Mouse (Mus musculus) kidney, embryonic 15.5 days (tissue): Measurements from ENCODE around the gene Frem3. TPM values are rescaled to one million over a fixed set of nuclear protein-coding genes. Genes with fewer than 3 reads are reported as not detected.

ENCODE experiments used
- ATAC-seq: fragments of 200-750 bp; cut with Nextera tagmentation; replicated peaks from 2 replicates; pipeline ENCODE4 v1.8.0; 2017; ENCODE audit warnings: moderate TSS enrichment; ENCODE audit not compliant: low FRiP score
- H3K27ac ChIP-seq: fragments of 300-500 bp; sonication (generic); 2 replicates; pipeline ENCODE4 v1.5.1; 2015; ENCODE audit warnings: mild to moderate bottlenecking, inconsistent platforms
- H3K27me3 ChIP-seq: fragments of 300-500 bp; sonication (generic); 2 replicates; pipeline ENCODE4 v1.6.1; 2015; ENCODE audit warnings: inconsistent platforms
- H3K36me3 ChIP-seq: fragments of 300-500 bp; sonication (generic); 2 replicates; pipeline ENCODE4 v1.6.1; 2015; ENCODE audit warnings: inconsistent platforms
- H3K4me1 ChIP-seq: fragments of 300-500 bp; sonication (generic); 2 replicates; pipeline ENCODE4 v1.6.1; 2015; ENCODE audit warnings: inconsistent platforms
- H3K4me2 ChIP-seq: fragments of 300-500 bp; sonication (generic); 2 replicates; pipeline ENCODE4 v1.6.1; 2015; ENCODE audit warnings: moderate library complexity, mild to moderate bottlenecking, inconsistent platforms
- H3K4me3 ChIP-seq: fragments of 300-500 bp; sonication (generic); replicated peaks from 2 replicates; pipeline ENCODE4 v1.5.1; 2015; ENCODE audit warnings: mild to moderate bottlenecking, inconsistent platforms
- H3K9ac ChIP-seq: fragments of 300-500 bp; sonication (generic); 2 replicates; pipeline ENCODE4 v1.6.1; 2015; ENCODE audit warnings: mild to moderate bottlenecking, inconsistent platforms
- H3K9me3 ChIP-seq: fragments of 300-500 bp; sonication (generic); replicated peaks from 2 replicates; pipeline ENCODE4 v1.6.1; 2016; ENCODE audit warnings: inconsistent platforms
- WGBS: fragments of 180-500 bp; shearing (Covaris S2); methylation state at CpG from one replicate; pipeline ENCODE4 v1.1.7; 2015; ENCODE audit warnings: mixed read lengths; 5-methylcytosine and 5-hydroxymethylcytosine counted together
- polyA plus RNA-seq: library from polyadenylated mRNA; unstranded; fragments of >200 nt; fragmentation: Nextera tagmentation; extraction: Ambion mirVana; gene quantifications from 2 replicates; pipeline ENCODE4 v1.2.1, GENCODE M21; 2015

Frem3 gene
- polyA plus RNA-seq, result 0.19 and 0.22 TPM in 2 replicates

- Histone ChIP-seq H3K4me1 (peaks cover 11% of the 10 kb centered on the region; the same call in 1 of the 2 replicates), H3K9ac (peak within 1 kb of the TSS; percentile 17), H3K9me3 (no peaks in the 10 kb centered on the region), H3K27me3 (peaks cover 26% of the 10 kb centered on the region), H3K27ac (no peak within 1 kb of the TSS), H3K4me2 (peak within 1 kb of the TSS; percentile 65), H3K36me3 (no peaks in the 10 kb centered on the region), H3K4me3 (peak within 1 kb of the TSS; percentile 33)
- ATAC-seq, result peak; percentile 86
- 2% methylated on average over 32 of the region's 32 CpGs for WGBS
Measured at GRCm38 (mm10) chr8:80610549-80611440, at the start of gene Frem3. Gene Frem3, plus strand, starts transcription at chr8:80611080.

GRCm38 (mm10) chr8:80564205-80564839 is 46.6 kb upstream of the Frem3 start:
- no peak overlapping the region for H3K27ac ChIP-seq
- no peaks in the 10 kb centered on the region for H3K27me3 ChIP-seq
- WGBS, result 85% methylated on average over 3 of the region's 3 CpGs
- H3K9ac ChIP-seq, result no peak overlapping the region
- no peak overlapping the region for H3K4me3 ChIP-seq
- H3K9me3 ChIP-seq, result no peaks in the 10 kb centered on the region
- 0 out of 2 replicates have a peak, but pooled peaks have one; percentile 9 for ATAC-seq
- no peaks in the 10 kb centered on the region for H3K36me3 ChIP-seq
- H3K4me1 ChIP-seq, result no peaks in the 10 kb centered on the region
- H3K4me2 ChIP-seq, result no peak overlapping the region

- H3K27me3 ChIP-seq, result no peaks in the 10 kb centered on the region
- no peak overlapping the region for H3K9ac ChIP-seq
- H3K4me2 ChIP-seq, result no peak overlapping the region
- H3K27ac ChIP-seq, result no peak overlapping the region
- H3K9me3 ChIP-seq, result no peaks in the 10 kb centered on the region
- H3K4me1 ChIP-seq, result no peaks in the 10 kb centered on the region
- WGBS, result 92% methylated on average over 1 of the region's 1 CpGs
- no peak overlapping the region for H3K4me3 ChIP-seq
- no peaks in the 10 kb centered on the region for H3K36me3 ChIP-seq
- ATAC-seq, result no peak
Measured at GRCm38 (mm10) chr8:80567471-80567870, 43.4 kb upstream of the Frem3 start.

GRCm38 (mm10) chr8:80568243-80568995 is 42.5 kb upstream of the Frem3 start:
- H3K4me1 ChIP-seq, result no peaks in the 10 kb centered on the region
- H3K4me2 ChIP-seq, result no peak overlapping the region
- ATAC-seq, result 0 out of 2 replicates have a peak, but pooled peaks have one; percentile 54
- WGBS, result 44% methylated on average over 6 of the region's 6 CpGs
- no peak overlapping the region for H3K9ac ChIP-seq
- no peaks in the 10 kb centered on the region for H3K9me3 ChIP-seq
- no peak overlapping the region for H3K27ac ChIP-seq
- H3K27me3 ChIP-seq, result no peaks in the 10 kb centered on the region
- H3K4me3 ChIP-seq, result no peak overlapping the region
- H3K36me3 ChIP-seq, result no peaks in the 10 kb centered on the region

- no peak overlapping the region for H3K9ac ChIP-seq
- H3K4me3 ChIP-seq, result no peak overlapping the region
- H3K27me3 ChIP-seq, result no peaks in the 10 kb centered on the region
- H3K36me3 ChIP-seq, result no peaks in the 10 kb centered on the region
- H3K4me2 ChIP-seq, result no peak overlapping the region
- ATAC-seq, result no peak
- WGBS, result 40% methylated on average over 1 of the region's 1 CpGs
- no peak overlapping the region for H3K27ac ChIP-seq
- no peaks in the 10 kb centered on the region for H3K4me1 ChIP-seq
- H3K9me3 ChIP-seq, result no peaks in the 10 kb centered on the region
Measured at GRCm38 (mm10) chr8:80572417-80573061, 38.3 kb upstream of the Frem3 start.

GRCm38 (mm10) chr8:80577126-80577525 is 33.8 kb upstream of the Frem3 start:
- H3K4me2 ChIP-seq, result no peak overlapping the region
- no peak overlapping the region for H3K9ac ChIP-seq
- no peaks in the 10 kb centered on the region for H3K27me3 ChIP-seq
- ATAC-seq, result no peak
- no peaks in the 10 kb centered on the region for H3K36me3 ChIP-seq
- no peaks in the 10 kb centered on the region for H3K9me3 ChIP-seq
- H3K4me3 ChIP-seq, result no peak overlapping the region
- H3K4me1 ChIP-seq, result no peaks in the 10 kb centered on the region
- 75% methylated on average over 2 of the region's 2 CpGs for WGBS
- no peak overlapping the region for H3K27ac ChIP-seq

- H3K4me3 ChIP-seq, result no peak overlapping the region
- no peak overlapping the region for H3K4me2 ChIP-seq
- H3K4me1 ChIP-seq, result no peaks in the 10 kb centered on the region
- no peaks in the 10 kb centered on the region for H3K9me3 ChIP-seq
- ATAC-seq, result no peak
- WGBS, result 85% methylated on average over 1 of the region's 1 CpGs
- H3K9ac ChIP-seq, result no peak overlapping the region
- H3K36me3 ChIP-seq, result no peaks in the 10 kb centered on the region
- H3K27me3 ChIP-seq, result no peaks in the 10 kb centered on the region
- H3K27ac ChIP-seq, result no peak overlapping the region
Measured at GRCm38 (mm10) chr8:80579038-80579437, 31.8 kb upstream of the Frem3 start.

GRCm38 (mm10) chr8:80592626-80593025 is 18.3 kb upstream of the Frem3 start:
- Histone ChIP-seq H3K4me1 (no peaks in the 10 kb centered on the region), H3K9me3 (no peaks in the 10 kb centered on the region), H3K4me2 (no peak overlapping the region), H3K4me3 (no peak overlapping the region), H3K9ac (no peak overlapping the region), H3K27me3 (no peaks in the 10 kb centered on the region), H3K36me3 (no peaks in the 10 kb centered on the region), H3K27ac (no peak overlapping the region)
- ATAC-seq, result 0 out of 2 replicates have a peak, but pooled peaks have one; percentile 29
- WGBS, result 55% methylated on average over 5 of the region's 5 CpGs

GRCm38 (mm10) chr8:80600600-80601170 is 10.2 kb upstream of the Frem3 start:
- no peak overlapping the region for H3K4me3 ChIP-seq
- H3K27ac ChIP-seq, result no peak overlapping the region
- H3K4me1 ChIP-seq, result no peaks in the 10 kb centered on the region
- ATAC-seq, result no peak
- H3K4me2 ChIP-seq, result no peak overlapping the region
- H3K36me3 ChIP-seq, result no peaks in the 10 kb centered on the region
- H3K9me3 ChIP-seq, result no peaks in the 10 kb centered on the region
- H3K9ac ChIP-seq, result no peak overlapping the region
- WGBS, result 74% methylated on average over 6 of the region's 6 CpGs
- no peaks in the 10 kb centered on the region for H3K27me3 ChIP-seq

- H3K27ac ChIP-seq, result no peak overlapping the region
- H3K9me3 ChIP-seq, result no peaks in the 10 kb centered on the region
- no peak overlapping the region for H3K4me2 ChIP-seq
- H3K4me3 ChIP-seq, result no peak overlapping the region
- no peaks in the 10 kb centered on the region for H3K27me3 ChIP-seq
- no peak overlapping the region for H3K9ac ChIP-seq
- 71% methylated on average over 4 of the region's 4 CpGs for WGBS
- H3K36me3 ChIP-seq, result no peaks in the 10 kb centered on the region
- no peaks in the 10 kb centered on the region for H3K4me1 ChIP-seq
- no peak for ATAC-seq
Measured at GRCm38 (mm10) chr8:80601886-80602285, 9.0 kb upstream of the Frem3 start.

GRCm38 (mm10) chr8:80607082-80607481 is 3.8 kb upstream of the Frem3 start:
- Histone ChIP-seq H3K27ac (no peak overlapping the region), H3K9me3 (no peaks in the 10 kb centered on the region), H3K9ac (no peak overlapping the region), H3K4me3 (no peak overlapping the region), H3K4me2 (no peak overlapping the region), H3K4me1 (peaks cover 11% of the 10 kb centered on the region; the same call in 1 of the 2 replicates), H3K27me3 (peaks cover 18% of the 10 kb centered on the region), H3K36me3 (no peaks in the 10 kb centered on the region)
- 82% methylated on average over 4 of the region's 4 CpGs for WGBS
- no peak for ATAC-seq
